Mouse (Mus musculus) retina, postnatal 1 day (tissue): ENCODE data around the gene Tnfrsf9.

ENCODE experiments used
- DNase-seq: peaks from one replicate; pipeline ENCODE4 v3.0.0-alpha.2; 2012

The Tnfrsf9 gene

DNA sequence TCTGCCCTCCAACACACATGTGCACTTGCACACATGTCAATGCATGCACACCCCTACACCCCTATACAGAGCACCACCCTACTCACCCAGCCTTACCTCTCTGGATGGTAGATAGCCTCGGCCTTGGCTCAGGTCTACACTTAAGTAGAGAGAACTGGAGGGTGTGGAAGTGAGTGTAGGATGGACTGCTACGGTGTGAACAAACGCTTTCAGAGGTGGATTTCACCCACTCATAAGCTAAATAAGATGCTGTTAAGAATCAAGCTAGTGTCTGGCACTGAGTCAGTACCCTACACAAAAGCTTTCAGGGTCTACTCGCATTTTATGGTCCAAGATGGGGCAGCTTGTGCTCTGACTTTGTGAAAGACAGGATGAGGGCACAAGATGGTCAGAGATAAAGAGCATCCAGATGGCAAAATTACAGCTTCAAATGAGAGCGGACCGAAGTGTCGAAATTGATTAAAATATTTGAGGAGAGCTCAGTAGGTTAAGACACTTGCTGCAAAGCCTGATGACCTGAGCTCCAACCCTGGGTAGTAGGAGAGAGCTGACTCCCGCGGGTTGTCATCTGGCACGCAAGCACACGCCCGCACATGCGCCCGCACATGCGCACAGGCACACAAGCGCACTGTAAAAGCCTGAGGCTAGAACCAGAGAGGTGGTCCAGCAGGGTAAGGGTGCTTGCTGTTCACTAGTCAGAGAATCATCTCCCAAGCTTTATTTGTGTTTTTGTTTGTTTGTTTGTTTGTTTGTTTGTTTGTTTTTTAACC lies 23.1 kb downstream of the Tnfrsf9 start:
- DNase-seq: peak; percentile 52

DNA sequence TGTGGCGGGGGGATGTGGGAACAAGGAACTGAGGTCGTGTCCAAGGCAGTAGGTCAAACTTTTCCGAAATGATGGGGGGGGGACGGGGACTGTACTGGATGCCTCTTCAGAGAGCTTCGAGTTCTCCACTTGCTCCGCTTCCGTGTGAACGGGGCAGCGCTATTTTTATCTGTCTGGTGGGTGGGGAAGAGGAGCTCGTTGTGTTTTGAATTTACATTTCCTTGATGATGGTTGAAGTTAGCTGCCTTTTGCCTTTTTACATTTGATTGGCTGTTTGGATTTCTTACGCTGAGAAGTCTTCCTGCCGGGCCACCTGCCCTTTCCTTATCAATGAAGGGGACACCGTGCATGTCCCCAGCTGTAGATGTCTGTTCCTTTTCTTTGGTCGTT lies 23.7 kb downstream of the Tnfrsf9 start:
- DNase-seq: no peak

DNA sequence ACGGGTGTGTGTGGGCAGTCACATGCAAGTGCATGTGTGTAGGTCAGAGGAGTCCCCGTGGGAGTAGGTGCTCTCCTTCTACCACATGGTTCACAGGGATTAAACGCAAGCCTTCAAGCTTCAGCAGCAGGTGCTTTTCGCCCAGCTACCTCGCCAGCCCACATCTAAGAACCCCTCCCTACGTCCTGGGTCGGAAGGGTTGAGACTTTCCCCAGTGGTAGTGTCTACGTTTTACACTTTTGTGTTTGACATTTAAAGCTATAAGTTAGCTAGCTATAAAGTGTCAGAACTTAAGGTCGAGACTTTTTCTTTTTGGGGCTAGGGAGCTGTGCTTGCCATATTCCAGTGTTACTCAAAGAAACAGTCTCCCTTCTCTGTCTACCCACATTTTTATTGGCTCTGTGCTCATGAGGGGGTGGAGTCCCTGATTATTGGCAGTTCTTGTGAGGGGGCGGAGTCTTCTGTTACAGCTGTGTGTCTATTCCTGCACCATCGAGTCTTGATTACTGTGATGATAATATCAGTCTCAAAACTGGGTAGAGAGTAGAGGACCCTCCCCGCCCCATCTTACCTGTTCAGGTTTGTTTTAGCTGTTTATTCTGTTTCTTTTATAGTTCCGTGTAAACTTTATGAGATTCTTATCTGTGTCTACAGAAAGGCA lies 25.8 kb downstream of the Tnfrsf9 start:
- DNase-seq: no peak

DNA sequence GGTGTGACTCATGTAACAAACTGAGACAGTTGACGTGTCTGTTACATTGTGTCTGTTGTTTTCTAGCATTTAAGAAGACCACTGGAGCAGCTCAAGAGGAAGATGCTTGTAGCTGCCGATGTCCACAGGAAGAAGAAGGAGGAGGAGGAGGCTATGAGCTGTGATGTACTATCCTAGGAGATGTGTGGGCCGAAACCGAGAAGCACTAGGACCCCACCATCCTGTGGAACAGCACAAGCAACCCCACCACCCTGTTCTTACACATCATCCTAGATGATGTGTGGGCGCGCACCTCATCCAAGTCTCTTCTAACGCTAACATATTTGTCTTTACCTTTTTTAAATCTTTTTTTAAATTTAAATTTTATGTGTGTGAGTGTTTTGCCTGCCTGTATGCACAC lies 30.3 kb downstream of the Tnfrsf9 start:
- DNase-seq: no peak

DNA sequence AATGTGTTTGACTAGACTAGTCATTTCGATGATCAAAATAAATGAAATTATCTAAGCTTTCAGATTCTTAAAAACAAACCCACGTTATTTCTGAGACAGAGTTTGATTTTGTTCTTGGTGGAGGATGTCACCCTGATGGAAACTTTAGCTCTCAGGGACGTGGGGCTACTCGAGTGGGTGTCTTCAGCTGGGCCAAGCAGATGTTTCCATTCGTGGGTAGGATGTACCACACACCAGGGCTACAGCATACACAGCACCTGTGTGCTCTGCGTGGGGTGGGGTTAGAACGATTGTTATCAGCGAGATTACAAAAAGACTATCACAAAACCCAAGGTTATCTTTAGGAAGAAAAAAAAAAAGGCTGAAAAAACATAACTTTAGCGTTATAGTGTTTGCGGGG lies 36.6 kb downstream of the Tnfrsf9 start:
- DNase-seq: no peak

DNA sequence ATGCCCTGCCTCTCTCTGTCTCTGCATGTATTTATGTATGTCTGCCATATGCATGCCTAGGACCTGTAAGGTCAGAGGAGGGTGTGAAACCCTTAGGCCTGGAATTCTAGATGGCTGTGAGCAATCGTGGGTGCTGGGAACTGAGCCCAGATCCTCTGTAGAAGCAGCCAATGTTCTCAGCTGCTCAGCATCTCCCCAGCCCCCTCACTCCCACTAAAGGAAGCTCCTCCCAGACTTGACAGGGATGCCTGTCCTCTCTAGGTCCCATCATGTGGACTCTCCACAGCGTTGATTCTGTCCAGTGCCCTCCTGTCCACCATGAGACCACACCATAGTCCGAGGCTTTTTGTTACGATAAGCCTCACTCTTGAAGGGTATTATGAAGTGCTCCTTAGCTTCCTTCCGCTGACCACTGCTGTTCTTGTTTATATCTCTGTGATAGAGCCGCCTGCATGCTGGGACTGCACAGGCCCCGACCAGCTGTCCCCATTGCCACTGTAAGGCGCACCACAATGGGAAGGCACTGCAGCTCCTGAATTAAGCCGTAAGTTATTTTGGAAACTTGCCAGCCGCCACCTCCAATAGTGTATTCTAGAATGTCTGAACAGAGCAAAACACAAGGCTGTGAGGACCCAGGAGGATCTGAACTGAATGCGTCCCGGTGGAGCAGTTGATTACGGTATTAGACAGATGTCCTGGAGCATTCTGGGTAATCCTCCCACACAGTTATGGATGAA lies 42.2 kb downstream of the Tnfrsf9 start:
- peak; percentile 81 for DNase-seq

DNA sequence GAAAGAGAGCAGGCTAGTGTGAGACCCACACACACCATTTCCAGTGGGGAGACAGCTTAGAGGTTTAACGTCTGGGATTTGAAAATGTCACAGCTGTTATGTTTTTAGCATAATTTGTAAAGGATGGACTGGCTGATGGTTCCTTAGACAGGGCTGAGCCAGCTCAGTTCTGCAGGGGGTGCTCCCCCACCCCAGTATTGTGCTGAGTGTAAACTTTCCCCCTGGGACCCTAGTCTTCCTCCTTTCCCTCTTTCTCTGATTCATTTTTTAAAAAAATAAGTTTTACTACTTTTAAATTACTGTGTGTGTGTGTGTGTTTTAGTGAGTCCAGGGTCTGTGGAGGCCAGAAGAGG lies 42.7 kb downstream of the Tnfrsf9 start:
- DNase-seq: no peak

DNA sequence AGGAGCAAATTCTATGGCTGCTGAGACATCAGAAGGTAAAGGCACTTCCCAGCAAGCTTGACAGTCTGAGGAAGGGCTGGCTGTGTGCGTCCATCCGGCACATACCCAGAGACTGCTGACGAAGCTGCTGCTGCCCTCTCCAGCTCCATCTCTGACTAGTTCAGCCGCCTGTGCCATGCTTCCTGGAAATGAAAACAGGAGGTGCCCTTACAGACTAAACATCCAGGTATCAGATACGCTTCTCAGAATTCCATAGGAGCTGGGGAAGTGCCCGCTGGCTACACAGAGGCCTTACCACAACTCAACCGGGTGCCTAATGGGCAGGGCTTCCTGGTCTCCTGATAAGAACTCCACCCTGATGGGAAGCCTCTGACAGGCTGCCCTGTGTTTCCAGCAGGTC lies 44.2 kb downstream of the Tnfrsf9 start:
- no peak for DNase-seq

DNA sequence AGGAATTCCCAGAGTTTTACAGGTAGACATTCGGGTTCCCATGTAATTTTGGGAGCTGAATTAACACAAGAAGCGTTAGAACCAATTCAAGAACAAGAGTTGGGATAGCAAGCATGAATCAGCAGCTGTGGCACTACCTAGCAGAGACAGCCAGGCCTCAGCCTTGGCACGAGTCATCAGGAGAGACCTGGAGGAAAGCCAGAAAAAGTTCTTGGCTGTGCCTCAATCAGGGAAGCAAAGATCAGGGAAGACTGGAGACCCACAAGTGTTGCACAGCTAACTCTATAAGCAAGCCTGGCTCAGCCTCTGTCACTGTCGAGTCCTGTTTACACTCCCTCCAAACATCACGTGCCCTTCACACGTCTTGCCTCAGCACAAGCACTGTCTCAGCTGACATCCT lies 47.9 kb downstream of the Tnfrsf9 start:
- DNase-seq: no peak

DNA sequence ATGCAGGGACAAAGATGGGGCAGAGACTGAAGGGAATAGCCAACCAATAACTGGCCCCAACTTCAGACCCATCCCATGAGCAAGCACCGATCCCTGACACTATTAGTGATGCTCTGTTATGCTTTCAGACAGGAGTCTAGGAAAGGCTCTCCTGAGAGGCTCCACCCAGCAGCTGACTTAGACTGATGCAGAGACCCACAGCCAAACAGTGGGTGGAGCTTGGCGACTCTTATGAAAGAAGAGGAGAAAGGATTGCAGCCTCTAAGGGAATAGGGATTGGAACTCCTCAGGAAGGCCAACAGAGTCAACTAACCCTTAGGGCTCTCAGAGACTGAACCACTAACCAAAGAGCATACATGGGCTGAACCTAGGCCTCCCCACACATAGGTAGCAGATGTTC lies 49.3 kb downstream of the Tnfrsf9 start:
- DNase-seq: no peak

DNA sequence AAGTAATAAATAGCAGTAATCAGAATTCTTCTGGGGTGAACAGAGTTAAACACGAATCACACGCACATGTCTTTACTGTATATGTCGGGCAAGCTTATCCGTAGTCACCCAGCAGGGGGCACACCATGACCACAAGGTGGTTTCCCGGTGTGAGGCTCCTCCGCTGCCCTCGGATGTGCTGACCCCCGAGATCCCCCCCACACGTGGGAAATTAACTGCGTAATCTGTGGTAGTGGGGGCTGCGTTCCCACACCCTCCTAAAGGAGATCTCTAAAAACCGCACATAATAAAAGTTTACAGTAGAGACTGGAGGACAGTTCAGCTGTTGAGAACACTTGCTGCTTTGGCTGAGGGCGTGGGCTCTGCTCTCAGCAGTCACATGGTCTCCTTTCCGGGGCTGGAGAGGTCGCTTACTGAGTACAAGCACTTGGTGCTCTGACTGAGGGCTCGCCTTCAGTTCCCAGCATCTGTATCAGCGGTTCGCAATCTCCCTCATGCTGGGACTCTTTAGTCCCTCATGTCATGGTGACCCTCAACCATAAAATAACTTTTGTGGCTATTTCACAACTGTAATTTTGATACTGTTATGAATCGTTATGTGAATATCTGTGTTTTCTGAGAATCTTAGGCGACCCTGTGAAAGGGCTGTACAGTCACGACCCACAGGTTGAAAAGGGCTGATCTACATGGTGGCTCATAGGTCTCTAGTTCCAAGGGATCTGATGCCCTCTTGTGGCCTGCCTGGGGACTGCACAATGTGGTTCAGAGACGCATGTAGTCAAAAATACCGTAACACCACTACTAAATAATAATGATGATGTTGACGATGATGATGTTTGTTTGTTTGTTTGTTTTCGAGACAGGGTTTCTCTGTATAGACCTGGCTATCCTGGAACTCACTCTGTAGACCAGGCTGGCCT lies 50.5 kb downstream of the Tnfrsf9 start:
- peak; percentile 84 for DNase-seq

DNA sequence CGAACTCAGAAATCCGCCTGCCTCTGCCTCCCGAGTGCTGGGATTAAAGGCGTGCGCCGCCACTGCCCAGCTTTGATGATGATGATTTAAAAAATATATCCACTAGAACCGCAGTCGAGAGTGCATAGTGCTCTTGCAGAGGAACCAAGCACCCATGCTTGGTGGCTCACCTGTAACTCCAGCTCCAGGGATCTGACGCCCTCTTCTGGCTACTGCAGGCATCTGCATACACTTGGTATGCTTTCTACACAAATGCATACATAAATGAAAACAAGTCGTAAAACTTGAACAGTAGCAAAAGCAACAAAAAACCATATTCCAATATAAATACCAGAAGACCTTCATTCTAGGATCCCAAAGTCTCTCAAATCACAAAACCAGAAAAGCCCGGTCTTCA lies 51.2 kb downstream of the Tnfrsf9 start:
- DNase-seq: no peak

DNA sequence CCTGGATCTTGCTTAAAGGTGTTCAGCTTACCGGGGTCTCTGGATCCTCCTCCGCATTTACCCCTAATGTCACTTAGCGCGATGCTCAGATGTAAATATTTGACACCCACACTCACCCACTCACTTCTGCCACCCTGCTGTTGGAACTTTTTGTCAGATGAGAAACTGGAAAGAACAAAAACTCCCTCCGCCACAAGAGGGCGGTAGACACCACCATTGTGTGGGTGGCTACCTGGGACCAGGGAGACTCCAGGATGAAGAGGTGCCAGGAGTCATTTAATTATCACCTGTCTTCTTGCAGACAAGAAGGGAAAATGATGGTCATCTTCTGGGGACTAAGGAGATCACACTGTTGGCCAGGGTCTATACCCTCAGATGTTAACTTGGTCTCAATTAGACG lies 52.2 kb downstream of the Tnfrsf9 start:
- peak; percentile 67 for DNase-seq

DNA sequence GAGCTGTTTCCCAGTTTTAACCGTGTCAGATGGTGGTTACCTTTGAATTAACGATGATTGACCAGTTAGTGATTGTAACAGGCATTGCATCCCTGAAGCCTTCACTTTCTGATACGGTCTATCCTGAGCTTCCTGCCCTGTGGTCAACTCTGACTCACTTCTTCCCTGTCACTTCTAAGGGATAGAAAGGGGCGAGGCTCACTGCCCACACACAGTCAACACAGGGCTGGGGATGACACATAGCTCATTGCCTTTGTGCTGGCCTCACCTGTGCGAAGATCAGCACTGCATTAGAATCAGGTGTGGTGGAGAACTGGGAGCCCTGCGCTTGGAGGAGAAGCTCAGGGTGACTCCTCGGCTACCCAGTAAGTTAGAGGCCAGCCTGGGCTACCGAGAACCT lies 54.6 kb downstream of the Tnfrsf9 start:
- DNase-seq: no peak

DNA sequence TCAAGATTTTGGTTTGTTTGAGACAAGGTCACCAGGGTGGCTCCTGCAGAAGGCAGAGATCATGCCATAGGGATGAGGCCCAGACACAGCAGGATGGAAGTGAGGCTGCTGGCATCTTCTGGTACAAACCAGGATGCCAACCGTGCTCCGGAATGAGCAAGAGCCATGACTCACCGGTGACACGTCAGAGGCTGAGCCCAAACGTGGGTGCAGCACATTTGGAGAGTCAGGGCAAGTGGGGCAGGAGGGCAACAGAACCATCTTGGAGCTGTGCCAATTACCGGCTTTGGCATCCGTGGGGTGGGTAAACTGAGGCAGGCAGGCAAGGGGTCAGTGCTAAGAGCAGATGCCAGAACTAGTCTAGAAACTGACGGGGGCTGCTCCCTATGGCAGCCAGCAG lies 58.9 kb downstream of the Tnfrsf9 start:
- no peak for DNase-seq

DNA sequence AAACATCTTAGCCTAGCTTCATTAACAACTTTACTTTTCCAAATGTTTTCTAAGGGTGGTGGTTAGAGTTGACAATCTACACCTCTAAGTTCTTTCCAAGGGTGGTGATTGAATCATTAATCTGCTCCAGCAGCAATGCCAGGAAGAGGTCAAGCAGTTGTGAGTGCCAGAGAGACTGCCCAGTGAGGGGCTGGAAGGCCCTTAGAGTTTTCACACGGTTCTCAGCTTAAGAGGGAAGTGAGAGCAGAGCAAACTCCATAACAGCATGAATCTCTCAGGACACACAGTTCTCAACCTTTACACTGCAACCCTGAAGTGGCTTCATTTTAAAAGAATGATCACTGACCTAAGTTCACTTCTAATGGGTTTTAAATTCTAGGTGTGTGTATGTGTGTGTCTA lies 60.8 kb downstream of the Tnfrsf9 start:
- no peak for DNase-seq

DNA sequence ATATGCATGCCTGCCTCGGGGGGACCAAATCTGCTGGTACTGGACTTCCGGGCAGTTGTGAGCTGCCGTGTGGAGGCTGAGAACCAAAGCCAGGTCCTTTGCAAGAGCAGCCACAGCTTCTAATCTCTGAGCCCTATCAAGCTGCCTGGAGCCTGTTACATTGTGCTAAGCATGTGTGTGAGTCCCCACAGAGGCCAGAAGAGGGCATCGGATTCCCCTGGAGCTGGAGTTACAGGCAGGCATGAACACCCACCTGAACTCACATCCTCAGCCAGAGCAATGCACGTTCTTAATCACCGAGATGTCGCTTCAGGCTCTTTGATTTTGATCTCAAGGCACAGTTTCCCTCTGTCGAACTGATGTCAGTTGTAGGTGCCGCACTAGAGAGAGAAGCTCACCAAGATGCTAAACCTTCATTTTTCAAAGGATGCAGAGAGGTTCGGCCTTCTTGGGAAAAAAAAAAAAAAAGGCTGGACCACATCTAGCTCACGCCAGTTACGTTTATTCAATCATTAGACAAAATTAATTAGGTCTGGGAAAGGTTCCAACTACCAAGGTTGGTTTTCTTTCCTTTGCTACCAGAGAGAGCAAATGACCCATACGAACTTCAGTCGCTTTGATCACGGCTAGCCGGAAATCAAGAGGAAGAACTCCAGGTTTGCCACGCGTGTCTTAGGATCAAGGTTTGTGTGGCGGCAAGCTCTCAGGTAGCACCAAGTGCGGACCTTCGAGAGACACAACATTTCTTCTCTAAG lies 64.0 kb downstream of the Tnfrsf9 start:
- no peak for DNase-seq

DNA sequence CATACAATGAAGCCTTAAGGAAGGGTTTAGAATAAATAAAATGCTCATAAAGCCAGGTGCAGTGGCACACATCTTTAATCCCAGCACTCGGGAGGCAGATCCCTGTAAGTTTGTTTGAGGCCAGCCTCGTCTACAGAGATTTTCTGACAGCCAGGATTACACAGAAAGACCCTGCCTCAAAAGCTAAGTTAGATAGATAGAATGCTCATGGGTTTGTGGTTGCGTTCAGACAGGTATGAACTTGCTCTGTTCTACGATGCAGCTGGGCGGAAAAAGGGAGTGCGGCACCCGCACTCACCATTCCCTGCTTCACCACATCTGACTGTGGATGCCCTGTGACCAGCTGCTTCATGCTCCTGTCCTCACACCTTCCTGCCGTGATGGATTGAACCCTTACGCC lies 65.1 kb downstream of the Tnfrsf9 start:
- DNase-seq: no peak

DNA sequence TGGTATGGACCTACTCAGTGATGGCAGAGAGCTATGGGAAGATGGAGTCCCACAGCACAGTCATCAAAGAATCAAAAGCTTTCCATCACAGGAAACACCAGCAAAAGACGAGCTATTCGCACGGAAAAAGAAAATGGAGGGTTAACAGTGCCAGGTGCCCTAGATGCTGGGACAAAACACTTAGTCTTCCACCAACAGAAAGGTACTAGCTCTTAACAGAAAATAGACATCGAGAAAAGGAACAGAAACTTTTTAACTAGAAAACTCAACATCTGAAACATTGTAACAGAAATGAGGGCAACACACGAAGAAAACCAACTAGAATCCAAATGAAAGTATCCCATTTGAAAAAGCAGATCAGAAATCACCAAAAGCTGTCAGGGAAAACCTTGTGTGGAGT lies 65.8 kb downstream of the Tnfrsf9 start:
- DNase-seq: no peak

DNA sequence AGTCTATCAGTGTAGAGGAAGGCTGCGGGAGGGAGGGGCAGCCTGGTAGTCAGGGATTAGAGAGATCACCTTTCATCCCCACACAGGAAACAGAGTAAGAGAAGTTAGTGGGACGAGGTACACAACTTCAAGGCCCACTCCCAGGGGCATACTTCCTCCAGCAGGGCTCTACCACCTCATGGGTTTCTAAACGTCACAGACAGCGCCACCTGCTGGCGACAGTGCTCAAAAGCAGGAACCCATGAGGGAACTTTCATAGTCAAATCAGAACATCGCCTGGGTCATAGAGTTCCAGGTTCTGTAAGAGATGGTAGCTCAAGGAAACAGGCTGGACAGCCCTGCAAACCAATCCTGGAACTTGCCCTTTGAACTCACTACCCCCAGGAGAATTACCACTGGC lies 75.8 kb downstream of the Tnfrsf9 start:
- DNase-seq: peak; percentile 38
